Mouse (Mus musculus) kidney, adult 18-20 months (tissue): ENCODE results near the gene Hoxd10.

Experiments used
- DNase-seq: peaks from one replicate; pipeline ENCODE4 v3.0.0; 2021

Gene Hoxd10

DNA sequence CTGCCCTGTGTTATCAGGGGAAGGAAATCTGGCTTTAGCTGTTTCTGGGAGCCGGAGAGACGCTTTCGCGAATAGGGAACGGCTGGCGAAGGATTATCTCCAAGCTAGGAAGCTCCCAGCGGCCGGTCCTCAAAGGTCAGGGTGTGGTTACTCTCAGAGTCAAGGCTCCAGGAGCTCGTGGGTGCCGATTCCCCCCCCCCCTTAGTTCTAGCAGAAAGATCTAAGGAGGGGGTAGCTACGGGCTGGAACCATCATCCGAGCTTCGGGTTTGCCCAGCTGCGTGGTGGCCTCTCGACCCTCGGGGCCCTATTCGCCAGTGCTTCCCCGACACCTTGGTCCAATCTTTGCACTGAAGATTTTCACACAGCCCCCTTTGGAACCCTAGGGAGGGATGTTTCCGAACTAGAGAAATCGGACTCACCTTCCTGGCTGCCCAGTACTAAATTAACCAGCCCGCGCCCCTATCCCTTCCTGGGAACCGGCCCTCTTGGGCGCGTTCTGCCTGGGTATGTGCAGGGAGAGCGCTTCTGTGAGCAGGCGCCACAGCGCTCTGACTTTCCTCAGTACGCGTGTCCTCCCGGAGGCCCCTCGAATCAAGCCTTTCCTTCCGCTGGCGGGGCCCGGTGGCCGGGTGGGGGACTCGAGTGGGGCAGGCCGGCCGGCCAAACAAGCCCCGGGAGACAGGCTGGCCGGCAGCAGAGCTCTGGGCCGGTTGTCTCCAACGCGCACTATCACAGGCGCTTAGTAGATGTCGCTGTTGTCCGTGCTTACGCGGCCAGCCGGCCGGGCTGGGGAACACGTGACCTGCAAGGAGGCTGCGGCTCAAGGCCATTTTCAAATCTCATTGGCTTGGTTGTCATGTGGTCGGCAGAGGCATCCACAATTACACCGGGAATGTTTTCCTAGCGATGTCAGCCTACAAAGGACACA is at the start of gene Hoxd10:
Gene Hoxd10 (plus strand): TSS at position 903 of the 930 bp plus-strand sequence.
- DNase-seq = peak; percentile 87

- no peak for DNase-seq
Observed at GRCm38 (mm10) chr2:74642431-74642830, 49.3 kb upstream of the Hoxd10 start.

DNA sequence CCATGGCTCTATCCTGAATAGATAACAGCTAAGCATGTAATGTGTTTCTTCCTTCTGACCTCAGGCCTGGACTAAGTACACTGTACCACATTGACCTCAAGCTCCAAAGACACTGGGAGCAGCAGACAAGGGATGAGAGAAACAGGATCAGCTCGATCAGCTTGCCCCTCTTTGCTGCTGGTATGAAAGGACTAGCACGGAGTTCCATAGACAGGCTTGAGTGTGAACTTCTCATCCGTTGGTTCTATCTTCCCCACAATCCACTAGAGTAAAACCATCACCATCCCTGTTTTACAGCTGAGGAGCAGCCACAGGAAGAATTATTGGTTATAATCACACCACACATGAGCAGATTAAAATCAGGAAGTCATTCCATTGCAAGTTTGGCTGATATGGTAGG is 46.1 kb upstream of the Hoxd10 start:
- DNase-seq = no peak

DNA sequence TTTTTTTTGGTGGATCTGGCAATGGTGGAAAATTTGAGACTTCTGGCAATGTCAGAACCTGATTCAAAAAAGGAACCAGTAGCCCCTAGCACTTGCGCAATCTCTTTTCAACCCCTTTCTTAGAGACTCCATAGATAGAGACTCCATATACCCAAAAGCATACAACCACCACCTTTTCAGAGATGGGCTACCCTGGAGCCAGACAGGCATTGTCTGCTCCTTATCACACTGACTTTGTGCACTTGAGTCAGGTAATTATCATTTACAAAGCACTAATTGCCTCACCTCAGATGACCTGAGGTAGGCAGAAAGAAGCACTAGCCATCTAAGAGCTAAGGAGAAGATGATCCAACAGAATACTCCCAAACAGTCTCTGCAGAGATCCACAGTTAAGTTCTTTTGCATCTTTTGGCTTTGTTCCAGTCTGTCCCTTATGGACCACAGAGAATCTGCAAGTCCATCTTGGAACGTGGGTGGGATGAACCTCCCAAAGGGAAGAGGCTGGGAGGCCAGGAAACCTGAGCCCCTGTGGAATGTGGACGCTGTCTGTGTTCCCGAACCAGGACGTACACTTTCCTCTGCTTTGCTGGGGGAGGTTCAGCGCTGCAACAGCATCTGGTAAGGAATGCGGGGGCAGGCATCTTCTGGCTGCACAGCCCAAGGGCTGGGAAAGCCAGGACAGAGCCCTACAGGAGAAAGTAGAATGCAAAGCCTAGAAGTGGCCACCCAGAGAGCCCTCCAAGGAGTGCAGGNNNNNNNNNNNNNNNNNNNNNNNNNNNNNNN is 44.5 kb upstream of the Hoxd10 start:
- no peak for DNase-seq

DNA sequence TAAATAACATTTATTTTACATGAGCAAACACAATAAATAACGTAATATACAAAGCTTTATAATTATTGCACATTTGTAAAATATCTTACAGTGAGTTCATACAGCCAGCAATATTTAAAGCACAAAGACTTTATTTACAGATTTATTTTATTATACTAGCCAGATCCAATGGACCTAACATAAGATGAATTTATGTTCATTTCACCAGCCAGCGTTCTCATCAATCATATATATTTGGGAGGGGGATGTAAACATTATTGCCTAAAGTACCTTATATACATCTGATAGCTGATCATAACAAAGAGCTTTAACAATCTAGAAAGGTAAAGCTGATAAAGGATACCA is 38.8 kb upstream of the Hoxd10 start:
- DNase-seq = no peak

DNA sequence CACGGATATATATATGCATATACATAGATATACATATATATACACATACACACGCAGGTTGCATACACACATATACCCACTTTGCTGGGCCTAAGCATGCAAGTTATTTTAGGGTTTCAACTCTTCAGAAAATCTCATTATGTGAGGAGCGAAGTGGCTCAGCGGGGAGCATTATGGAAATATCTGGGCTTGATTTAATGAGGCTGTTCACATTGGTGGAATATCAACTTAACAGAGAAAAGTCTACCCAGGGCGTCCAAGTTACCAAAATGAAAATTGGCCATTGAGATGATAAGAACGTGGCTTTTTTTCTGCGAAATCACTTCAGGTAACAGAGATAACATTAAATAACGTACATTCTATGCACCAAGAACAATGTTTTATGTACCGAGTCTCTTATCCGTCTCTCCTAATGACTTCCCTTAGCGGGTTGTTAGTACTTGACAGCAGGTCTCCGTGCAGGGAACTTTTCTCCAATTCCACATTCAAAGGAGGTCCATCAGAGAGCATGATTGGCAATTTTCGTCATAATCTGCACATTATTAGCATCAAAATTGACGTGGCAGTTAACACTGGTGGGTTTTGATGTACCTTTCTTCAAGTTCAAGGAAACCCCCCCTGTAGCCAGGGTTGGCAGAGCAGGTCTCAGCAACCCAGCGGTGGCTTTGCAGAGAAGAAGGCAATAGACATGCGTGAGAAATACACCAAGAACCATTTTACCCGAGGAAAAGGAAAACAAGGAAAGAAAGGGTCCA is 37.8 kb upstream of the Hoxd10 start:
- no peak for DNase-seq

DNA sequence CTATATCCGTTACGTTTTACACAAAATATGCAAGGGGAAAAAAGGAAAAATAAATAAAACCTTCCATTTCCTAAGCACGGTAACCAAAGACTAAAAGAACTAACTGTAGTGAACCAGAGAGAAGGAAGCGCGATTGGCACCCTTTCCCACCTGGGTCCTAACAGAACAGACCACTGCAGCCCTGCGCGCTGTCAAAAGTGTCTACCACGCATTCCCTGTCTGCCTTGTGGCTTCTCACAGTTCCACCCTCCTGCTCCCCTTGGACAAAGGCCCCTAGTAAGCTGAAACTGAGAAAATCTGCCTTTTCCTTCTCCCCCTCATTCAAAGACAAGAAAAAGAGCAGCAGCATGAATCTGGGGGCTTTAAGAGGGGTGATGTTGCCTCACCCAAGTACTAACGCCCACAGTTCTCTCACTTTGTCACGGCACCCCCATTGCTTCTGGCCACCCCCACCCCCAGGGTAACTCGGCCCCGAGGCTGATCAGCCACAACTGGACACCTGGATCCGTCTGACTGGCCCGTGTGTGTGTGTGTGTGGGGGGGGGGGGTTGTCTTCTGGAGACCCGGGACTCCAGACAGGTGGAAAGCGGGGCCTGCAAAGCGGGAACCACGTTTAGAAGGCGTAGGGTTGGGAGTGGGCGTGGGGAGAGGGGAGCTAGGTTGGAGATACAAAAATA is 36.8 kb upstream of the Hoxd10 start:
- no peak for DNase-seq

GRCm38 (mm10) chr2:74655420-74655781 is 36.3 kb upstream of the Hoxd10 start:
- DNase-seq = peak; percentile 38

DNA sequence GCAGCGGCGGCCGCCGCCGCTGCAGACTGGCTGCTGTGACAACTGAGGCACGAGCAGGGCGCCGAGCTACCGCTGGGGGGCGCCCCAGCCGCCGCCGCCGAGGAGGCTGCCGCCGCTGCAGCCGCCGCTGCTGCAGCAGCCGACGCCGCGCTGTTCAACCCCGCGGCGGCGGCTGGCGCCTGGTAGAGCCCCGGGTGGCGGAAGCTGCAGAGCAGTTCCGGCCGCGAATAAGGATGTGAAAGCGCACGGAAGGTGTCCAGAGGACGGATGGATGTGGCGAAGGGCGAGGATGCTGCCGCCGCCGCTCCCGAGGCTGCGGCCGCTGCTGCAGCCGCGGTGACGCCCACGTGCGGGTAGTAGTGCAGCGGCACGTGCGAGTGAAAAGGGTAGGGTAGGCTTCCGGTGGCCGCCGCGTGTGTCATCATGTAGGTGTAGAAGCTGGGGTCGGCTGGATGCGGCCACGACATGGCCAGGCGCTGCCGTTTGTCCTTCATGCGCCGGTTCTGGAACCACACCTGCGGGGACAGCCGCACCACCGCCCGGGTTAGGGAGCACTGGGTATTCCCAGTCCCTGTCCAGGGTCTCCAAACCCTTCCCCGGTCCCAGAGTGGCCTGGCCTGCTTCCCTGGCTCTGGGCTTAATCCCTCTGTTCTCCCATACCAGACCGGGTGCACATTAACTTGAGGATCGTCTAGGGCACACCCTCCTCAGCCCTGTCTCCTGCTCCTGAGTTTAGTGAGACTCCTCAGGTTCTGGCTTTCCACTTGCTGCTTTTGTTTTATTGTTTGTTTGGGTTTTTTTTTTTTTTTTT is 35.7 kb upstream of the Hoxd10 start:
- DNase-seq = peak; percentile 38

DNA sequence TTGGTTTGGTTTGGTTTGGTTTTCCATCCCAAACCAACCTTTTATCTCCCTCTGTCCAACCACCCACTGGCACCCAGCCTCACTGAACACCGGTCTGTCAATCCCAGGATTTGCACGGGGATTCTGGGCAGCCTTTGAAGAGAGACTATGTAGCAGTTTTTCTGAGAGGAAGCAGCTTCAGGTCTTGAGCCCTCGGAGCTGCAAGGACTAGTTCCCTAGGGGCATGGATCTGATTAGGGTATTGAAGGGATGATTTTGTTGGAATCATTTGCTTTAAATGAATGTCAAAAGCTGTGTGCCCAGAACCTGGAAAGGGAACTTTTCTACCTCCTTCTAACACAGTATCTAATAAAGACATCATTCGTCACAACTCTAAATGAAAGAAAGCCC is 35.1 kb upstream of the Hoxd10 start:
- DNase-seq = peak; percentile 29

DNA sequence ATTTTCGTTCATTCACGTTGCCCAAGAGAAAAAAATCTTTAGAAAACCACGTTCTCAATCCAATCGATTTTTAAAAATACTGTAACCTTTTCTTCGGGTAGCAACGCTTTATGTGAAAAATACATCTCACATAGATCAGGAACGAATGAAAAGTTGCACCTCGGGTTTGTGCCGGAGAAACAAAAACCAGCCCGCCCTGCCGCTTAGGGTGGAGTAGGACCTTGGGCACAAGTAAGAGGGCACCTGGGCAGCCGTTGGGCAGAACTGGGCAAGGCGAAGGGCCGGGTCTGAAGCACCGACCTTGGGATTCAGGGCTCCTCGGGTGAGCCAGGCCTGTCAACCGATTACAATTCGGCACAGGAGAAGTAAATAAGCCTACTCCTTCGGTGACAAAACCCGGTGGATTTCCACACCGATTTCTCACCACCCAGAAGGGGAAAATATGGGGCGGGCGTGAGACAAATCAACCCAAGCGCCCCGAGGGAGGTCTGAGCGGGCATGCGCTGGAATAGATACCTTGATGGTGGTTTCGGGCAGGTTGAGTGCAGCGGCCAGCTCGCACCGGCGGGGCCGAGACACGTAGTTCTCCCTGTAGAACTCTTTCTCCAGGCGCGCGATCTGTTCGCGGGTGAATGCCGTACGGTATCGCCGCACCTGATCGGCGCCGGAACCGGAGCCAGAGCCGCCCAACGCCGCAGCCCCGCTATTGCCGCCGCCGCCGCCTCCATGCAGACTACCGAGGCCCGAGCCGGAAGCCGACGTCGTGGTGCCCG is 34.3 kb upstream of the Hoxd10 start:
- DNase-seq = peak; percentile 63

- DNase-seq = peak; percentile 21
Observed at GRCm38 (mm10) chr2:74658024-74658666, 33.6 kb upstream of the Hoxd10 start.

DNA sequence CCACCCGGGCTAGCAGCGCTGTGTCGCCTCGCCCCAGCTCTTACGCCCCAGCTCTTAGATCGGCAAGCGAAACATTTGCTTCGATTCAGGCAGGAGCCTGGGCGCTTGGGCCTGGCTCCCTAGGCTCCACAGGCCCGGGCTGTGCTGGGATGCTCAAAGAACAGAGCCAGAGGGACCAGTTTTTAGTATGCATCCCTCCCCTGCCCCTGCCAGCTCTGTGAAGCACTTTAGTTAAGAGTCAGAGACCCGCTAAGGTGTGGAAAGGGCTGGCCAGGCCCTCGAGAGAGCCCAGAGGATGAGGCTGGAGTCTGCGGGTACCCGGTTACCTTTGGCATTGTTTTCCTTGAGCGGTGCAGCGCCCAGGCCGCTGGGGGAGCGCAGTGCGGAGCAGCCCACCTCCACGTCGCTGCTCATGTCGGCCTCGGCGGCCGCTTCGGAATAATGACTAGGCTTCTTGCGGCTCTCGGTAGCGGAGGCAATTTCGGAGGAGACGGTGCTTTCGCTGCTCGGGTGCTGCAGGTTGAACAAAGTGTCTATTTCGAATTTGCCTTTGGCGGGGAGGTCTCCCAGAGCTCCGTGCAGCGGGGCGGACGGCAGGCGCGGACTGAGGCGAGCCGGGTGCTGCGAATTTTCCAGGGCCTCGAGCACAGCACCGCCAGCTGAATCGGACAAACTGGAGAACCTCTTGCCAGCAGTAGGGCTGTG is 32.9 kb upstream of the Hoxd10 start:
- DNase-seq = peak; percentile 43

DNA sequence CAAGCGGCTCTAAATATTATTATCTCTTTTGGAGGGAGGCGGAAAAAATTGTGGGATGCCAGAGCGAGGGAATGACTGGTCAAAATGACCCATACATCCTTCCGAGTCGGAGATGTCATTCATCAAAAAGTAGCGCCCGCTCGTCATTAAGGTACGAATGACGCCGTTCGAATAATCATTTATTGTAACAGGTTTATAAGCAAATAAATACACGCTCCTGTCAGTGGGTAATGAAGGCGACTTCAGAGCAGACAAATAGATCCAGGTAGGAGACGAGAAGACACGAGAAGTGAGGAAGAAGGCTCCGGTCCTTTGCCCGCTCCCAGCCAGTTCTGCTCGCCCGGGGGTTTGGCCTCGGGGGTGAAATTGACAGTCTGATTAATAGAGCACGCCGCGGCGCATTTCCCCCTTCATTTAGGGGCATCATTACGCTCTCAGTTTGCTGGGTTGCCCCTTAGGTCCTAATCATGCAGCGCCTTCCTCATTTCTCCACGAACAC is 32.2 kb upstream of the Hoxd10 start, which contains the start of gene Evx2:
Gene Evx2 (minus strand): TSS at position 51 of the 499 bp plus-strand sequence.
- peak; percentile 31 for DNase-seq

- peak; percentile 8 for DNase-seq
Observed at GRCm38 (mm10) chr2:74660421-74661375, 31.0 kb upstream of the Hoxd10 start.

DNA sequence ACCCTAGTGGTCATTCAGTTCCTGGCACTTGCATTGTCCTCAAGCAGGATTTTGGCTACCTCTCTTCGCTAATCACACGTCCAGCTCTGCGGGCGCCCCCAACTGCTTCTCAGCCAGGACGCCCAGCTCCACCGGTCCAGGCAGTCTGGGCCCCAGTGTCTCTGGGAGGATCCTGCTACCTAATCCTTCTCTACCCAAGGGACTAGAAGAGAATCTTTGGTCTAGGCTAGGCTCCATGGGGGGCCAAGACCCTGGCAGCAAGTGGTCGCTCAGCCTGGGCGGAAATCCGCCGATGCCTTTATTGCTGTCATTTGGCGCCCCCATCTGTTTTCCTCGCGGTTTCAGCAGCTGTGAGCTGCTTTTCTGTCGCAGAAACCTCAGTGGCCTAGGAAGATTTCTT is 30.0 kb upstream of the Hoxd10 start:
- DNase-seq = peak; percentile 40

DNA sequence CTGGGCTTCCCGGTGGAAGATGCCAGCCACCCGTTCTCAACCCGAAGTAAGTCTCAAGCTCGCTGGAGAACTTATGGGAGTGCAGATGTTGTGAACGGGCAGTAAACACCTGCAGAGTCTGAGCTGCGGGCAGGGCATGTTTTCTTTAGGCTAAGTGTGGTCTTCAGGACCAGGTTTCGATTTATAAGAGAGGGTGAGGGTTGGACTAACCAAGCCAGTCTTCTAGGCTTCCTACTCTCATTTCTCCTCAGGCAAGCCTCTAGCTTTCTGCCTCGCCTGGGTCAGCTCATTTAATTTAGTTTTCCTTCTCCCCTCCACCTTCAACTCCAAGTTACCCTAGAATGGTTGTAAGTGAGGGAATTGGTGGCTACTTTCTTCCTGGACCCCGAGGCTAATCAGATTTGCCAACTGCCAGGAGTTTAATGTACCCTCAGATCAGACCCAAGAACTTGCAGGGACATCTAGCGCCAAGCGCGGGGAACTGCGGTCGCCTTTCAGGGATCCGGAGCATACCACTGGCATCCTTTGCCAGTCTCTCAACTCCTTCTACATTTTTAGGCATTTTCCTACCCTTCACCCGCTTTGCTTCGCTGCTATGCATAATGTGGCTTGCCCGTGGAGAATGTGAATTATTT is 28.3 kb upstream of the Hoxd10 start:
- peak; percentile 74 for DNase-seq

GRCm38 (mm10) chr2:74666411-74666810 is 25.3 kb upstream of the Hoxd10 start:
- DNase-seq = peak; percentile 14
